21 mouse cellular contexts compared by ENCODE assay signal in genomic region chr2:130439840-130440480, GRCm38 (mm10). TPM values are rescaled to one million over a fixed set of nuclear protein-coding genes. Genes with fewer than 3 reads are reported as not detected.
"Had no signal": no experiment of that assay in that cellular context is flagged by ENCODE, and none has a peak within 500 bp of the region (broad histone marks: within the 10 kb centered on the region; RNA-seq: fewer than 3 reads in every experiment).

No protein-coding gene starts in this region.

- H3K27ac ChIP-seq: lung, embryonic 15.5 days; macrophage; midbrain, embryonic 13.5 days; midbrain, embryonic 15.5 days; neural tube, embryonic 12.5 days; stomach, embryonic 15.5 days; stomach, postnatal 0 days had no signal

- H3K9ac ChIP-seq: lung, embryonic 15.5 days; midbrain, embryonic 13.5 days; midbrain, embryonic 15.5 days; neural tube, embryonic 12.5 days; stomach, embryonic 15.5 days had no signal

- H3K9me3 ChIP-seq: lung, embryonic 15.5 days; megakaryocyte, embryonic 14.5 days; midbrain, embryonic 13.5 days; midbrain, embryonic 15.5 days; neural tube, embryonic 12.5 days; stomach, embryonic 15.5 days had no signal

- H3K27me3 ChIP-seq: lung, embryonic 15.5 days; megakaryocyte, embryonic 14.5 days; midbrain, embryonic 13.5 days; midbrain, embryonic 15.5 days; neural tube, embryonic 12.5 days; stomach, embryonic 15.5 days had no signal

- DNase-seq: lung, adult 2 months; lung, postnatal 14 days; lung, postnatal 36 days; right cerebral cortex, postnatal 14 days; thymus, adult 2 months; thymus, postnatal 25 days; thymus, postnatal 4 days had no signal

- H3K4me2 ChIP-seq: lung, embryonic 15.5 days; midbrain, embryonic 11.5 days; midbrain, embryonic 13.5 days; midbrain, embryonic 15.5 days; neural tube, embryonic 12.5 days; stomach, embryonic 15.5 days had no signal

- ATAC-seq: lung, postnatal 0 days; midbrain, embryonic 13.5 days; midbrain, embryonic 15.5 days had no signal

- H3K4me1 ChIP-seq: lung, embryonic 15.5 days; midbrain, embryonic 13.5 days; midbrain, embryonic 15.5 days; neural tube, embryonic 12.5 days; stomach, embryonic 15.5 days had no signal

- H3K4me3 ChIP-seq: lung, embryonic 15.5 days; megakaryocyte, embryonic 14.5 days; midbrain, embryonic 13.5 days; midbrain, embryonic 15.5 days; neural tube, embryonic 12.5 days; stomach, embryonic 15.5 days had no signal

RNA-seq across cellular contexts. Expression of gene Tmem239, which starts 33.7 kb away (rescaled TPM):
- polyA plus RNA-seq: lung, adult 2 months; lung, embryonic 15.5 days; lung, postnatal 0 days; macrophage; midbrain, embryonic 11.5 days; midbrain, embryonic 13.5 days; midbrain, postnatal 0 days; neural tube, embryonic 12.5 days; neural tube, embryonic 14.5 days; spleen, adult 2 months; stomach, embryonic 15.5 days; stomach, postnatal 0 days; thymus, adult 2 months; urinary bladder, adult 2 months had no signal

RNA-seq across cellular contexts. Expression of gene 1700020A23Rik, which starts 34.9 kb away (rescaled TPM):
- polyA plus RNA-seq: lung, adult 2 months; lung, embryonic 15.5 days; lung, postnatal 0 days; macrophage; midbrain, embryonic 11.5 days; midbrain, embryonic 15.5 days; spleen, adult 2 months; stomach, embryonic 15.5 days; stomach, postnatal 0 days; urinary bladder, adult 2 months had no signal
